Mouse (Mus musculus): ENCODE measurements around the gene Hmbs. TPM values are rescaled to one million over a fixed set of nuclear protein-coding genes. Genes with fewer than 3 reads are reported as not detected.
A peak's percentile ranks its signal among the peaks of the same experiment; 100 is the strongest.
"Not testable (repeated sequence)": the region's sequence is repeated elsewhere in the genome, so short reads cannot be mapped to it uniquely, and the experiment has no call there.

Hmbs gene
- polyA plus RNA-seq, 1 experiment = 331 TPM

- no peaks in the 10 kb centered on the region for H3K27me3 ChIP-seq (ENCODE audit: control insufficient read depth)
- no peak overlapping the region for H3K4me3 ChIP-seq (replicated peaks)
- peaks cover 41% of the 10 kb centered on the region for H3K4me1 ChIP-seq (ENCODE audit: control insufficient read depth)
- TF ChIP-seq GATA1 (IDR thresholded peaks at IDR 0.05; ENCODE audit: low read length) (no peak), TAL1 (IDR thresholded peaks at IDR 0.05; ENCODE audit: low read length) (no peak)
- peaks cover 9% of the 10 kb centered on the region for H3K36me3 ChIP-seq (ENCODE audit: control insufficient read depth)
- no peaks in the 10 kb centered on the region for H3K9me3 ChIP-seq (ENCODE audit: control insufficient read depth, low read length)
Measured at GRCm38 (mm10) chr9:44376141-44376540, 32.1 kb upstream of the Hmbs start.

GRCm38 (mm10) chr9:44373386-44373785 is 29.4 kb upstream of the Hmbs start:
- Histone ChIP-seq H3K27me3 (ENCODE audit: control insufficient read depth) (no peaks in the 10 kb centered on the region), H3K36me3 (ENCODE audit: control insufficient read depth) (no peaks in the 10 kb centered on the region), H3K4me1 (ENCODE audit: control insufficient read depth) (peaks cover 19% of the 10 kb centered on the region), H3K9me3 (ENCODE audit: control insufficient read depth, low read length) (no peaks in the 10 kb centered on the region), H3K4me3 (replicated peaks) (no peak overlapping the region)
- TF ChIP-seq TAL1 (IDR thresholded peaks at IDR 0.05; ENCODE audit: low read length) (no peak), GATA1 (IDR thresholded peaks at IDR 0.05; ENCODE audit: low read length) (no peak)

GRCm38 (mm10) chr9:44364480-44364879 is 20.5 kb upstream of the Hmbs start:
- Histone ChIP-seq H3K4me1 (ENCODE audit: control insufficient read depth) (peaks cover 23% of the 10 kb centered on the region), H3K9me3 (ENCODE audit: control insufficient read depth, low read length) (no peaks in the 10 kb centered on the region), H3K36me3 (ENCODE audit: control insufficient read depth) (peaks cover 6% of the 10 kb centered on the region), H3K4me3 (replicated peaks) (no peak overlapping the region), H3K27me3 (ENCODE audit: control insufficient read depth) (no peaks in the 10 kb centered on the region)
- no peak for TF ChIP-seq TAL1 (IDR thresholded peaks at IDR 0.05; ENCODE audit: low read length)
- TF ChIP-seq GATA1 (IDR thresholded peaks at IDR 0.05; ENCODE audit: low read length) = no peak

GRCm38 (mm10) chr9:44361931-44362330 is 17.9 kb upstream of the Hmbs start:
- H3K27me3 ChIP-seq (ENCODE audit: control insufficient read depth); H3K9me3 ChIP-seq (ENCODE audit: control insufficient read depth, low read length): not testable (repeated sequence)
- Histone ChIP-seq H3K36me3 (ENCODE audit: control insufficient read depth) (peaks cover 29% of the 10 kb centered on the region), H3K4me3 (replicated peaks) (peak overlapping the region; percentile 82), H3K4me1 (ENCODE audit: control insufficient read depth) (peaks cover 32% of the 10 kb centered on the region)

- H3K4me1 ChIP-seq (ENCODE audit: control insufficient read depth) = peaks cover 33% of the 10 kb centered on the region
- no peaks in the 10 kb centered on the region for H3K9me3 ChIP-seq (ENCODE audit: control insufficient read depth, low read length)
- H3K27me3 ChIP-seq (ENCODE audit: control insufficient read depth) = no peaks in the 10 kb centered on the region
- H3K36me3 ChIP-seq (ENCODE audit: control insufficient read depth) = peaks cover 35% of the 10 kb centered on the region
- no peak for TF ChIP-seq TAL1 (IDR thresholded peaks at IDR 0.05; ENCODE audit: low read length)
- TF ChIP-seq GATA1 (IDR thresholded peaks at IDR 0.05; ENCODE audit: low read length) = no peak
- peak within 1 kb of the TSS; percentile 82 for H3K4me3 ChIP-seq (replicated peaks)
Measured at GRCm38 (mm10) chr9:44361190-44361917, 17.3 kb upstream of the Hmbs start, which contains the start of gene Vps11. Vps11 (minus strand) TSS chr9:44361670.

GRCm38 (mm10) chr9:44357207-44357606 is 13.2 kb upstream of the Hmbs start:
- Histone ChIP-seq H3K4me3 (replicated peaks) (peak overlapping the region; percentile 5), H3K27me3 (ENCODE audit: control insufficient read depth) (no peaks in the 10 kb centered on the region), H3K4me1 (ENCODE audit: control insufficient read depth) (peaks cover 42% of the 10 kb centered on the region), H3K36me3 (ENCODE audit: control insufficient read depth) (peaks cover 76% of the 10 kb centered on the region), H3K9me3 (ENCODE audit: control insufficient read depth, low read length) (no peaks in the 10 kb centered on the region)
- TF ChIP-seq TAL1 (IDR thresholded peaks at IDR 0.05; ENCODE audit: low read length) = no peak
- TF ChIP-seq GATA1 (IDR thresholded peaks at IDR 0.05; ENCODE audit: low read length) = no peak

- Histone ChIP-seq H3K4me3 (replicated peaks) (no peak overlapping the region), H3K9me3 (ENCODE audit: control insufficient read depth, low read length) (peaks cover 6% of the 10 kb centered on the region), H3K4me1 (ENCODE audit: control insufficient read depth) (peaks cover 28% of the 10 kb centered on the region), H3K27me3 (ENCODE audit: control insufficient read depth) (no peaks in the 10 kb centered on the region), H3K36me3 (ENCODE audit: control insufficient read depth) (peaks cover 98% of the 10 kb centered on the region)
- TF ChIP-seq GATA1 (IDR thresholded peaks at IDR 0.05; ENCODE audit: low read length) (no peak), TAL1 (IDR thresholded peaks at IDR 0.05; ENCODE audit: low read length) (no peak)
Measured at GRCm38 (mm10) chr9:44353142-44353541, 9.1 kb upstream of the Hmbs start.

GRCm38 (mm10) chr9:44352337-44352736 is 8.3 kb upstream of the Hmbs start:
- TF ChIP-seq GATA1 (IDR thresholded peaks at IDR 0.05; ENCODE audit: low read length) = no peak
- Histone ChIP-seq H3K36me3 (ENCODE audit: control insufficient read depth) (peaks cover 98% of the 10 kb centered on the region), H3K9me3 (ENCODE audit: control insufficient read depth, low read length) (peaks cover 6% of the 10 kb centered on the region), H3K4me3 (replicated peaks) (no peak overlapping the region), H3K4me1 (ENCODE audit: control insufficient read depth) (peaks cover 29% of the 10 kb centered on the region), H3K27me3 (ENCODE audit: control insufficient read depth) (no peaks in the 10 kb centered on the region)

GRCm38 (mm10) chr9:44351396-44351795 is 7.4 kb upstream of the Hmbs start:
- Histone ChIP-seq H3K4me3 (replicated peaks) (no peak overlapping the region), H3K9me3 (ENCODE audit: control insufficient read depth, low read length) (peaks cover 6% of the 10 kb centered on the region), H3K4me1 (ENCODE audit: control insufficient read depth) (peaks cover 27% of the 10 kb centered on the region), H3K27me3 (ENCODE audit: control insufficient read depth) (no peaks in the 10 kb centered on the region), H3K36me3 (ENCODE audit: control insufficient read depth) (peaks cover 99% of the 10 kb centered on the region)
- TF ChIP-seq TAL1 (IDR thresholded peaks at IDR 0.05; ENCODE audit: low read length) (no peak), GATA1 (IDR thresholded peaks at IDR 0.05; ENCODE audit: low read length) (no peak)

GRCm38 (mm10) chr9:44348546-44348945 is 4.5 kb upstream of the Hmbs start:
- TF ChIP-seq TAL1 (IDR thresholded peaks at IDR 0.05; ENCODE audit: low read length) (no peak), GATA1 (IDR thresholded peaks at IDR 0.05; ENCODE audit: low read length) (no peak)
- peaks cover 89% of the 10 kb centered on the region for H3K36me3 ChIP-seq (ENCODE audit: control insufficient read depth)

More at GRCm38 (mm10) chr9:44348546-44348945, 4.5 kb upstream of the Hmbs start:
- no peak overlapping the region for H3K4me3 ChIP-seq (replicated peaks)
- H3K4me1 ChIP-seq (ENCODE audit: control insufficient read depth) = peaks cover 42% of the 10 kb centered on the region
- peaks cover 6% of the 10 kb centered on the region for H3K9me3 ChIP-seq (ENCODE audit: control insufficient read depth, low read length)
- H3K27me3 ChIP-seq (ENCODE audit: control insufficient read depth) = no peaks in the 10 kb centered on the region
